Mouse (Mus musculus): ENCODE results near the gene Ngly1. TPM values are rescaled to one million over a fixed set of nuclear protein-coding genes. Genes with fewer than 3 reads are reported as not detected.
A peak's percentile ranks its signal among the peaks of the same experiment; 100 is the strongest.

Ngly1 gene
- 13.0 and 13.7 TPM in 2 replicates for polyA plus RNA-seq (2012; rRNA removed)

DNA sequence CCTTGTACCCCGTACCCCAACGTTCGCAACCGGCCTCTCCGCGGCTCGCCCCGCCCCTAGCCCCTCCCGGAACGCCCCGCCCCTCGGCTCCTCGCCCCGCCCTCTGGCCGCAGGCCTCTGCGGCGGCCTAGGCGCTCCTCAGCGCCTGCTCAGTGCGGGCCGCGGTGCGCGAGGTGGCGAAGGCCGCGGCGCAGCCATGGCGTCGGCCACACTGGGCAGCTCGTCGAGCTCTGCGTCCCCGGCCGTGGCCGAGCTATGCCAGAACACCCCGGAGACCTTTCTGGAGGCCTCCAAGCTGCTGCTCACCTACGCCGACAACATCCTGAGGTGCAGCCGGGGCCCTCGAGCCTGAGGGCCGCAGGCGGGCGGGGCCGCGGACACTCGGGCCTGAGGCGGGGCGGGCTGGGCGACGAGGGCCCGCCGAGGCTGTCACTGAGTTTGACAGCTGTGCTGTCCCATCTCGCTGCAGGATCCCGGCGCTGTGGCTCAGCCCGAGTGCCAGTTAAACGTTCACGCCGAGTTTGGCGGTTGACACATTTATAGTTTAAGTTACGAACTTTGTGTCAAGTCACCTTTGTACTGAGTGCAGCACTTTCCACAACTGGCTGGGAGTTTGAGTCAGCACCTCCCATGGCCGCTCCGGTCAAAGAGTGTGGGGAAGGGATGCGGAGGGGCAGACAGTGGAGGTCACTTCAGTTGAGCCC is at the start of gene Ngly1, which contains the start of gene Oxsm:
TSS of gene Ngly1 (plus strand) at position 110 of the 704 bp plus-strand sequence.
TSS of gene Oxsm (minus strand) at position 638 of the 704 bp plus-strand sequence.
- DNase-seq (ENCODE audit: low read depth): peak; percentile 90
- no peak for TF ChIP-seq CTCF (IDR thresholded peaks at IDR 0.05; ENCODE audit: borderline replicate concordance, extremely low read depth, insufficient read depth, insufficient read length)
- peak; percentile 100 for TF ChIP-seq POLR2A (IDR thresholded peaks at IDR 0.05; ENCODE audit: borderline replicate concordance, extremely low read depth, insufficient read depth, insufficient read length, poor library complexity, severe bottlenecking)

DNA sequence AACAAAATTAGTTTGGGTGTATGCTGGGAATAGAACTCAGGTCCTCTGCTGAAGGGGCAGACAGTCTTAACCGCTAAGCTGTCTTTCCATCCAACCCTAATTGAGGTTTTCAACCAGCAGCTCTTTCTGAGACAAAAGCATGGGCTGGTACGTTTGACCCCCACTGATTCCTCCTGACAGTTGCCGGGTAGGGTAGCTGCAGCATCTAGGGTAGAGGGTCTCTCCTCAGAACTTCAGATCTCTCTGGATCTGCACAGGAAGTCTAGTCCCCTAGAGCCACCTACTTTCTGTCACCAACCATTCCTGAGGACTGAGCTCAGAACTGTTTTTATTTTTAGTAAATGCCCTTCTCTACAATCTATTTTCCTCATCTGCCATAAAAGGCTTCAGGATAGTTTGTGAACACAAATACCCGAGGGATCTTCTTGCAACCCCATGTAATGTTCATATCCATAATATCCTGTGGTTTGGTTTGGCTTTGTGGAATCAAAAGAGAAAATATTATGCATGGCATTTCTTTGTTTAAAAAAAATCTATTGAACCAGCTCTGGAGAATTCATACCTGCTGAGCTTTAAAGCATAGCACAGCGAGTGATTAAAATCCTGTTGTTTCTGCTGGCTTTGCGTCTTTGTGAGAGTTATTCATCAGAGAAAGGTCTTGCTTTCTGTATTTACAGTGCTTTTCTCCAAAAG is 48.7 kb upstream of the Ngly1 start:
- no peak for TF ChIP-seq POLR2A (IDR thresholded peaks at IDR 0.05; ENCODE audit: borderline replicate concordance, extremely low read depth, insufficient read depth, insufficient read length, poor library complexity, severe bottlenecking)
- TF ChIP-seq CTCF (IDR thresholded peaks at IDR 0.05; ENCODE audit: borderline replicate concordance, extremely low read depth, insufficient read depth, insufficient read length): no peak

DNA sequence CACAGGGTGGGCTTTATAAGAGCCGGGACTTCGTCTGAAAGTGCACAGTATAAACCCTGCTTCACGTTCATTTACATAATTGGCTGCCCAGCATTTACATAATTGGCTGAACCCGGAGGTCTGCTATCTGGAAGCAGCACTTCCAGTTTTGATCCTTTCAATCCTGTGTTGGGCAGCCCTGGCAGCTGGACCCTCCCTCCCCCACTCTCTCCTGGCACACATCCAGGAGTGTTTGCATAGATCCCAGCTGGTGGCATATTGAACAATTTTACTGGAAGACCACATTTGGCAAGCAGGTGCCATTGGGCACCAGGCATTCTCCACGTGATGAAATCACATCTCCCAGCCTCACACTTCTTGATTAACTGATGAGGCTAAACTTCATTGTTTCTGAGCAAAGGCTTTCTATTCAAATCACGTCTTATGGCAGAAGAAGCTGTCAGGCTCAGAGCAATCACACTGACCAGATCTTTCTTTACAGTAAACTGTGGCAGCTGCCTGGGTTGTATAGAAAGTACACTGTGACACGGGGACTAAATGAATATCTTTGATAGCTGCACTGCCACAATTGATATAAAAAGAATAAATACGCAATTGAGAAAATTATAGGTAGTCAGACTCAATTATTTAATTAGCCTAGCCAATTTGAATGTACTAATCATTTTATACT is 48.0 kb upstream of the Ngly1 start:
- TF ChIP-seq POLR2A (IDR thresholded peaks at IDR 0.05; ENCODE audit: borderline replicate concordance, extremely low read depth, insufficient read depth, insufficient read length, poor library complexity, severe bottlenecking): no peak
- no peak for TF ChIP-seq CTCF (IDR thresholded peaks at IDR 0.05; ENCODE audit: borderline replicate concordance, extremely low read depth, insufficient read depth, insufficient read length)
- DNase-seq (ENCODE audit: low read depth): peak; percentile 99

More for the DNA sequence above, 48.7 kb upstream of the Ngly1 start:
- DNase-seq (ENCODE audit: low read depth): peak; percentile 71

DNA sequence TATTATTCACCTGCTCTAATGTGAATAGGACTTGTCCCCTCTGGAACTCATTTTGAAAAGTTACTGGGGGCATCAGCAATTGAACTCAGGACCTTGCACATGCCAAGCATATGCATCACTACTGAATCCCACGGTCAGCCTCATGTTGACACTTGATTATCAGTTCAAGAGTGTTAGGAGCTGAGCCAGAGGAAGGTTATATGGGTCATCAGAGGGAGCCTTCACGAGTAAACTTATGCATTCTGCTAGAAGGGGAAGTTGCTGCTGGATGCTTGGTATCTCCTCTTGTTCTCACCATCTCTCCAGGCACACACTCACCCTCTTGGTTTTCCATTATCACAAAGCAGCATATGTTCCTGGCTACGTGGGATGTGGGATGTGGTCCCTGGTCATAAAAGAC is 47.4 kb upstream of the Ngly1 start:
- peak; percentile 69 for DNase-seq (ENCODE audit: low read depth)

DNA sequence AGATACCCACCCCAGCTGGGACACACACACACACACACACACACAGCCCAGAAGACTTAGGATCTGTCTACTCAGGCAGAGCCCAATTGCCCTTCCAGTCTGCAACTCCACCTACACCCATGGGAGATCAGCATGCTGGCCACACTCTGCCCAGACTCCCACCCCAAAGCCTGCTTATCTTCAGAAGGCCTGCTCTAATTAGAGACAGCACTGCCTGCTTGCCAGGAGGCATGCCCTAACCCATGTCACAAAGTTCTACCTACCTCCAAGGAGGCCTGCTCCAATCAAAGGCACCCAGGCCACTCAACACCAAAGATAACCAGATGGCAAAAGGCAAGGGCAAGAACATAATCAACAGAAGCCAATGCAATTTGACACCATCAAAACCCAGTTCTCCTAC is 41.4 kb upstream of the Ngly1 start:
- no peak for DNase-seq (ENCODE audit: low read depth)
- TF ChIP-seq POLR2A (IDR thresholded peaks at IDR 0.05; ENCODE audit: borderline replicate concordance, extremely low read depth, insufficient read depth, insufficient read length, poor library complexity, severe bottlenecking) (no peak), CTCF (IDR thresholded peaks at IDR 0.05; ENCODE audit: borderline replicate concordance, extremely low read depth, insufficient read depth, insufficient read length) (no peak)

More for the DNA sequence above, 47.4 kb upstream of the Ngly1 start:
- TF ChIP-seq CTCF (IDR thresholded peaks at IDR 0.05; ENCODE audit: borderline replicate concordance, extremely low read depth, insufficient read depth, insufficient read length): no peak
- no peak for TF ChIP-seq POLR2A (IDR thresholded peaks at IDR 0.05; ENCODE audit: borderline replicate concordance, extremely low read depth, insufficient read depth, insufficient read length, poor library complexity, severe bottlenecking)

DNA sequence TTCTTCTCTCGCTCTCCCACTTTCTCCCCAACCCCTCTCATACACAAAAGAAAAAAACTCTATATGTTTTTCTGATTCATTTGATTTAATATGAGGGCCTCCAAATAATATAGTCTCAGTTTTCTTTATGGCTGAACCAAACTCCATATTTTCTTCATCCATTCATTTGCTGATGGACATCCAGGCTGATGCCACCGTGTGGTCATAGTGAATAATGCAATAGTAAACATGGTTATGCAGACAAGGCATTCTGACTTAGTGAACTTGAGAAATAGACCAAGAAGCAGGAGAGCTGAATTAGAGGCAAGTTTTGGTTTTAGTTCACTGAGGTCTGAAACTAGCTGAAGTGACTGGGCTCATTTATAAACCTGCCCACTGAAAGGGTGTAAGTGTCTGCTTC is 30.1 kb upstream of the Ngly1 start:
- peak; percentile 78 for DNase-seq (ENCODE audit: low read depth)
- TF ChIP-seq CTCF (IDR thresholded peaks at IDR 0.05; ENCODE audit: borderline replicate concordance, extremely low read depth, insufficient read depth, insufficient read length) (peak; percentile 54; the same call in 1 of the 2 replicates), POLR2A (IDR thresholded peaks at IDR 0.05; ENCODE audit: borderline replicate concordance, extremely low read depth, insufficient read depth, insufficient read length, poor library complexity, severe bottlenecking) (no peak)

DNA sequence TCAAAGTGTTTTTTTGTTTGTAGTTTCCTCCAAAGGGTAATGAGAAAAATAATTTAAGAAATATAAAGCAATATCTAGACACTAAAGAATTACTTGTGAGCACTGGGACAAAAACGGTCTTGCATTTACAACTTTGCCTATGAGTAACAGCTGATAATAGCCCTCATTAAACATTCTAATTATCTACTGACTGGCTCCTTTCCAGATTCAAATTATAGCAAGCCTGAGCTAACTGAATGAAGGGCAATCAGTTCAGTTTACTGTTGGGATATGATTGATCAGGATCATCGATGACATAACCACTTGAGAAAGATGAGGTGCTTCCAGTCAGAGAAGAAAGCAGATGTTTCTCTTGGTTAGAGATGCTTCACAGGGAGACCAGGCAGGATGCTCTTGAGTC is 19.7 kb upstream of the Ngly1 start:
- peak; percentile 64 for DNase-seq (ENCODE audit: low read depth)
- TF ChIP-seq POLR2A (IDR thresholded peaks at IDR 0.05; ENCODE audit: borderline replicate concordance, extremely low read depth, insufficient read depth, insufficient read length, poor library complexity, severe bottlenecking): no peak
- TF ChIP-seq CTCF (IDR thresholded peaks at IDR 0.05; ENCODE audit: borderline replicate concordance, extremely low read depth, insufficient read depth, insufficient read length): no peak

DNA sequence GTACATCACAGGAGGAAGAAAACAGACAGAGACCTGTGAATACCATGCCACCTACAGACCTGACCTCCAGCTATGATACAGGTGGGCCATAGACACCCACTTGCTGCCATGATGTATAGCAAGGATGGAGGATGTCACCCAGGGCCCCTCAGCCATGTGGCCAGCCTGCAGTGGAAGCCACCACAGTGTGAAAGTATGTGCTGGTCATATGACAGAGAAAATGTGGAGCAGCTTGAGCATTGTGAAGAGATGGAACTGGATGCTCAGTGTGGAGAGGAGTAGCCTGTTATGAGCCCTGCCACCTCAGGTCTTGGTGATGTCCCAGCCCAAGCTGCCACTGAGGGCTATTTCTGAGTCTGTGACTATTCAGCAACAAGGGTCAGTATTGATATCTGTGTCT is 18.5 kb upstream of the Ngly1 start:
- TF ChIP-seq CTCF (IDR thresholded peaks at IDR 0.05; ENCODE audit: borderline replicate concordance, extremely low read depth, insufficient read depth, insufficient read length) (no peak), POLR2A (IDR thresholded peaks at IDR 0.05; ENCODE audit: borderline replicate concordance, extremely low read depth, insufficient read depth, insufficient read length, poor library complexity, severe bottlenecking) (no peak)

DNA sequence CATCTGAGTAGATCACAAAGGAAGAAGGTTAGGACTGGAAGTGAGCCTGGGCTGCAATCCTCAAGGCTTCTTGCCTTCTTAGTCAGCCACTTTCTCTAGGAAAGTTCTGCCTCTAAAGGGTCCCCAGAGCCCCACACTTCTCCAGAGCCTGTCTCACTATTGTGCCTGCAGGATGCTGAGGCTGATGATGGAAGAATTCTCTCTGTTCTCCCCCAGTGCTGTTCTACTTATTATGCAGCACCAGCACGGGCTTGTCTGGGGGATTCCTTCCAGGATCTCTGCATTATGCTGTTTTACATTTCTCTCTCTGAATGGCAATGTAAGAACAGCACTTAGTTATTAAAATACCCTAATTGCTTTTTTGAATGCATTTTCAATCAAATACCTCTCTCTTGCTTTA is 15.6 kb upstream of the Ngly1 start:
- no peak for TF ChIP-seq CTCF (IDR thresholded peaks at IDR 0.05; ENCODE audit: borderline replicate concordance, extremely low read depth, insufficient read depth, insufficient read length)
- TF ChIP-seq POLR2A (IDR thresholded peaks at IDR 0.05; ENCODE audit: borderline replicate concordance, extremely low read depth, insufficient read depth, insufficient read length, poor library complexity, severe bottlenecking): no peak
- peak; percentile 44 for DNase-seq (ENCODE audit: low read depth)

More for the DNA sequence above, 18.5 kb upstream of the Ngly1 start:
- no peak for DNase-seq (ENCODE audit: low read depth)

DNA sequence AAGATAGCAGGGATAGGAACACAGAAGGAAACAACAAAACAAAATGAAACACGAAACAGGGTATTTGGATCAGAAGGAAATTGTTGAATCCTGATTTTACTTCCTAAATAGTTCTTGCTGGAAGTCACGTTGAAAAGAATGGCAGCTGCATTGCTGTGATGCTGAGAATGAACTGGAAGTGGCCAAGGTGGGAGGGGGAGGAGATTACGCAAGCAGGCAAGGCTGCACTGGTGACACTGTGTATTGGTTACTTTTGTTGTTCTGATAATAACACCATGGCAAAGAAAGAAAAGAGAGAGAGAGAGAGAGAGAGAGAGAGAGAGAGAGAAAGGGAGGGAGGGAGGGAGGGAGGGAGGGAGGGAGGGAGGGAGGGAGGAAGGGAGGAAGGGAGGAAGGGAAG is 12.6 kb upstream of the Ngly1 start:
- TF ChIP-seq CTCF (IDR thresholded peaks at IDR 0.05; ENCODE audit: borderline replicate concordance, extremely low read depth, insufficient read depth, insufficient read length): no peak
- no peak for TF ChIP-seq POLR2A (IDR thresholded peaks at IDR 0.05; ENCODE audit: borderline replicate concordance, extremely low read depth, insufficient read depth, insufficient read length, poor library complexity, severe bottlenecking)
- DNase-seq (ENCODE audit: low read depth): no peak

DNA sequence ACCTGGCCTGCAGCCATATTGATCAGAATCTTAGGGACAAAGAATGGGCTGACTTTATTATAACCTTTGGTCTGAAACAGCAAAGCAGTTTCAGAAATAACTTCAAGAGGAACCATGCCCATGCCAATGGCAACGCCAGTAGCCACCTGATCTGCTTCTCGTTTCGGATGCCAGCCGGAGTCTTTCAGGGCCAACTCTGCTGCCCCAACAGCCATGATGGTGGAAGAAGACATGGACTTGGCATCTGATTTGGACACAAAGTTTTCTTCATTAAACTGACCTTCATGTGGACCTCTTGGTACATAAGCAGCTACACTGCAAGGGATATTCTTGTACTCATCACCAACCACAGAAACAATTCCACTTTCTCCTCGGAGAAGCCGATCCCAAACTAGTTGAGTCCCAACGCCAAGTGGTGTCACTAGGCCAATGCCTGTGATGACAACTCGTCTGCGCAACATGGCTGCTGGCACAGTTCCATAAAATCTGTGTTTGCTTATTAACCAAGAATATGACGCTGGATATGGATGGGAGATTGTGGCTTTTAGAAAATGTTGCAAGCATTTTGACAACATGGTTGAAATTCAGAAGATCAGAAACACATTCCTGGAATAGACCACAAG is 6.8 kb upstream of the Ngly1 start:
- no peak for DNase-seq (ENCODE audit: low read depth)
- TF ChIP-seq POLR2A (IDR thresholded peaks at IDR 0.05; ENCODE audit: borderline replicate concordance, extremely low read depth, insufficient read depth, insufficient read length, poor library complexity, severe bottlenecking): no peak
- no peak for TF ChIP-seq CTCF (IDR thresholded peaks at IDR 0.05; ENCODE audit: borderline replicate concordance, extremely low read depth, insufficient read depth, insufficient read length)
